Mouse (Mus musculus) thymus, postnatal 25 days (tissue): ENCODE results near the gene Ralgds.

Experiments used
- DNase-seq: peaks from one replicate; pipeline ENCODE4 v3.0.0; 2022

Gene Ralgds

GRCm38 (mm10) chr2:28569903-28570302 lies 57.0 kb downstream of the Ralgds start:
- DNase-seq = no peak

- no peak for DNase-seq
These were observed 62.4 kb downstream of the Ralgds start for GRCm38 (mm10) chr2:28575341-28575740.

- no peak for DNase-seq
These were observed 63.9 kb downstream of the Ralgds start for GRCm38 (mm10) chr2:28576815-28577214.

GRCm38 (mm10) chr2:28578003-28578402 lies 65.1 kb downstream of the Ralgds start:
- peak; percentile 30 for DNase-seq

- DNase-seq = peak; percentile 91
These were observed 69.9 kb downstream of the Ralgds start for GRCm38 (mm10) chr2:28582647-28583353.

- DNase-seq = no peak
These were observed 70.7 kb downstream of the Ralgds start, which contains the start of gene Gtf3c5 for GRCm38 (mm10) chr2:28583651-28584050. TSS of gene Gtf3c5 (minus strand) at chr2:28583751.

GRCm38 (mm10) chr2:28585043-28585571 lies 72.2 kb downstream of the Ralgds start:
- peak; percentile 84 for DNase-seq

GRCm38 (mm10) chr2:28585730-28586129 lies 72.8 kb downstream of the Ralgds start:
- no peak for DNase-seq

GRCm38 (mm10) chr2:28588574-28588973 lies 75.6 kb downstream of the Ralgds start:
- DNase-seq = no peak

- DNase-seq = no peak
These were observed 78.6 kb downstream of the Ralgds start for GRCm38 (mm10) chr2:28591479-28591878.

- peak; percentile 73 for DNase-seq
These were observed 79.9 kb downstream of the Ralgds start for GRCm38 (mm10) chr2:28592809-28593208.

- no peak for DNase-seq
These were observed 83.1 kb downstream of the Ralgds start for GRCm38 (mm10) chr2:28596021-28596420.

- DNase-seq = no peak
These were observed 84.1 kb downstream of the Ralgds start for GRCm38 (mm10) chr2:28596998-28597397.

GRCm38 (mm10) chr2:28597733-28598547 lies 85.0 kb downstream of the Ralgds start:
- no peak for DNase-seq

- no peak for DNase-seq
These were observed 86.0 kb downstream of the Ralgds start for GRCm38 (mm10) chr2:28598692-28599568.

- peak; percentile 47 for DNase-seq
These were observed 86.6 kb downstream of the Ralgds start for GRCm38 (mm10) chr2:28599569-28599900.

GRCm38 (mm10) chr2:28601720-28602590 lies 89.0 kb downstream of the Ralgds start:
- DNase-seq = no peak
